Mouse (Mus musculus) limb, embryonic 13.5 days (tissue): ENCODE measurements around the gene Sec14l4. TPM values are rescaled to one million over a fixed set of nuclear protein-coding genes. Genes with fewer than 3 reads are reported as not detected.

Experiments used
- ATAC-seq: fragments of 200-750 bp; cut with Nextera tagmentation; 2 replicates; pipeline ENCODE4 v1.8.0; 2017; ENCODE audit warnings: low read depth, moderate number of reproducible peaks, moderate TSS enrichment; ENCODE audit not compliant: low FRiP score
- H3K27ac ChIP-seq: fragments of 300-500 bp; sonication (generic); 2 replicates; pipeline ENCODE4 v1.5.1; 2015; ENCODE audit warnings: inconsistent platforms, mild to moderate bottlenecking, moderate library complexity
- H3K27me3 ChIP-seq: fragments of 300-500 bp; sonication (generic); 2 replicates; pipeline ENCODE4 v1.6.1; 2015; ENCODE audit warnings: mild to moderate bottlenecking, inconsistent platforms
- H3K36me3 ChIP-seq: fragments of 300-500 bp; sonication (generic); 2 replicates; pipeline ENCODE4 v1.6.1; 2015; ENCODE audit warnings: inconsistent platforms, mild to moderate bottlenecking, moderate library complexity
- H3K4me1 ChIP-seq: fragments of 300-500 bp; sonication (generic); 2 replicates; pipeline ENCODE4 v1.6.1; 2015; ENCODE audit warnings: inconsistent platforms
- H3K4me2 ChIP-seq: fragments of 300-500 bp; sonication (generic); replicated peaks from 2 replicates; pipeline ENCODE4 v1.6.1; 2015; ENCODE audit warnings: inconsistent platforms, mild to moderate bottlenecking, moderate library complexity
- H3K4me3 ChIP-seq: fragments of 300-500 bp; sonication (generic); 2 replicates; pipeline ENCODE4 v1.5.1; 2015; ENCODE audit warnings: moderate library complexity, mild to moderate bottlenecking, inconsistent platforms
- H3K9ac ChIP-seq: fragments of 300-500 bp; sonication (generic); 2 replicates; pipeline ENCODE4 v1.6.1; 2015; ENCODE audit warnings: mild to moderate bottlenecking, inconsistent platforms
- H3K9me3 ChIP-seq: fragments of 300-500 bp; sonication (generic); 2 replicates; pipeline ENCODE4 v1.6.1; 2016; ENCODE audit warnings: inconsistent platforms
- WGBS: fragments of 180-500 bp; shearing (Covaris S2); methylation state at CpG from one replicate; pipeline ENCODE4 v1.1.7; 2015; 5-methylcytosine and 5-hydroxymethylcytosine counted together
- polyA plus RNA-seq: library from polyadenylated mRNA; unstranded; fragments of >200 nt; fragmentation: Nextera tagmentation; extraction: Ambion mirVana; gene quantifications from 2 replicates; pipeline ENCODE4 v1.2.1, GENCODE M21; 2015

Gene Sec14l4
- 0.09 TPM in 2 replicates for polyA plus RNA-seq

DNA sequence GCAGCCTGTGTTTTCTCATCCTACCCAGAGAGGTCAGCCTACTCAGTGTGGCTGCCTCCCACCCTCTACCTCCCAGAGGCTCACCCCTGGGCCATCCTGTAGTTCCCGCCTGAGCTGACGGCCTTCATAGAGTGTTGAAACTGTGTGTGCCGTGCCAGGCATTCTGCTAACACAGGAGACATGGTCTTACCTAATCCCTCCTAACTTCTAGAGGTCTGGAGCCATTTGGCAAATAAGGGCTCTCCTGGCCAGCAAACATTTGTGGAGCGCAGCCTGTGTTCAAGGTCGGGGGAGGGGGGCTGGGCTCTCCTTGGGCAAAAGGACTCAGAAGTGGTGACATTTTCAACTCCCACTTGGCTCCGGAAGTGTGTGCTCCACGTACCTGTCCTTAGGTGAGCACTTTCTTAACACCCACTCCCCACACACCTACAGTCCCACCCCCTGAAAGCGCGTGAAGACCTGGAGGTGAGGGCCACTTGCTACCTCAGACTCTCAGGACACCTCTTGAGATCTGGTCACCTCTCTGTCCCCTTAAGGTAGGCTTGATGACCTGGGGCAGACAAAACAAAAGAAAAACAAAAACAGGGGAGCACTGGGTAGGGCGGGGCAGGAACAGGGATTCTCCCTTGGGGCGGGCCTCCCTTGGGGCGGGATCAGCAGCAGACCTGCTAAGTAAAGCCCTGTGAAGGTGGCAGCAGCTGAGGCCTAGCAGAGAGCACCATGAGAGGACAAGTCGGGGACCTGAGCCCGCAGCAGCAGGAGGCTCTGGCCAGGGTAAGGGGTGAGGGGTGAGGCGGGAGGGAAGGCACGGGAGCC, at the start of gene Sec14l4:
Sec14l4 (plus strand) TSS at position 337 of the 816 bp plus-strand sequence.
- H3K27ac ChIP-seq: no peak within 1 kb of the TSS
- H3K4me2 ChIP-seq: no peak within 1 kb of the TSS
- no peak within 1 kb of the TSS for H3K4me3 ChIP-seq
- WGBS: 31% methylated on average over 16 of the region's 16 CpGs
- H3K27me3 ChIP-seq: peaks cover 24% of the 10 kb centered on the region
- peak within 1 kb of the TSS; percentile 19; the same call in 1 of the 2 replicates for H3K9ac ChIP-seq
- no peaks in the 10 kb centered on the region for H3K36me3 ChIP-seq
- H3K4me1 ChIP-seq: no peaks in the 10 kb centered on the region
- H3K9me3 ChIP-seq: no peaks in the 10 kb centered on the region
- no peak for ATAC-seq

- H3K9ac ChIP-seq: no peak overlapping the region
- H3K4me1 ChIP-seq: peaks cover 18% of the 10 kb centered on the region
- H3K36me3 ChIP-seq: peaks cover 47% of the 10 kb centered on the region
- H3K27me3 ChIP-seq: peaks cover 13% of the 10 kb centered on the region
- H3K9me3 ChIP-seq: no peaks in the 10 kb centered on the region
- ATAC-seq: 0 out of 2 replicates have a peak, but pooled peaks have one; percentile 28
- no peak overlapping the region for H3K4me3 ChIP-seq
- WGBS: 50% methylated on average over 6 of the region's 6 CpGs
- H3K4me2 ChIP-seq: no peak overlapping the region
- peak overlapping the region; percentile 61; the same call in 1 of the 2 replicates for H3K27ac ChIP-seq
Observed at GRCm38 (mm10) chr11:3981536-3981935, 49.7 kb upstream of the Sec14l4 start.

GRCm38 (mm10) chr11:3982275-3983209, 48.7 kb upstream of the Sec14l4 start:
- H3K4me2 ChIP-seq: no peak overlapping the region
- no peaks in the 10 kb centered on the region for H3K9me3 ChIP-seq
- H3K4me3 ChIP-seq: no peak overlapping the region
- H3K9ac ChIP-seq: no peak overlapping the region
- WGBS: 72% methylated on average over 7 of the region's 7 CpGs
- H3K27me3 ChIP-seq: peaks cover 13% of the 10 kb centered on the region
- H3K4me1 ChIP-seq: peaks cover 18% of the 10 kb centered on the region
- ATAC-seq: no peak
- H3K27ac ChIP-seq: peak overlapping the region; percentile 6; the same call in 1 of the 2 replicates
- peaks cover 37% of the 10 kb centered on the region for H3K36me3 ChIP-seq

DNA sequence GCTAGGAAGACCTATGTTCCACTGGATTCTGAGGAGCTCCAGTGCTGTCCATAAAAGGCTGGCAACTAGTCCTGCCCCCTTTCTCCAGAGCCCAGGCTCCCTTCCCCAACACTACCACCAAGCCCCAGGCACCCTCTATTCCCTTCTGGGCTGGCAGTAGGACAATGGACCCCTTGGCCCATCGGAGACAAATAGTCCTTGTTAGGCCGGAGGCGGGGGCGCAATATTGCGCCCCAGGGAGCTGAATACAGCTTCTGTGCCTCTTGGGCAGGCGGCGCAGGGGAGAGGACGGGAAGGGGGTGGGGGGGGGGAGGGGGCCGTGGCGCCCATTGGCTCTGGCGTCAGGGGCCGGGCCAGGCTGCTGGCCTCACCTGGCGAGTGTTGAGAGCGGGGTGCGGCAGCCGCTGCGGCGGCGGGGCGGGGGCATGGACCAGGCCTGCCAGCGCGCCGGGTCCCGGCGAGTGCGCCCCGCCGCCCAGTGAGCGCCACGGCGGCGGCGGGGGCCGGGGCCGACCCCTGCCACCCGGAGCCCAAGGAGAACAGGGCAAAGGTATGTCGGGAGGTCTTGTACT, 47.9 kb upstream of the Sec14l4 start, which contains the start of gene Gal3st1:
Gal3st1 (plus strand) TSS at position 346 of the 572 bp plus-strand sequence.
- Histone ChIP-seq H3K9ac (peak within 1 kb of the TSS; percentile 65), H3K27me3 (peaks cover 13% of the 10 kb centered on the region), H3K27ac (peak within 1 kb of the TSS; percentile 39; the same call in 1 of the 2 replicates), H3K36me3 (peaks cover 29% of the 10 kb centered on the region), H3K4me2 (peak within 1 kb of the TSS; percentile 83), H3K4me3 (peak within 1 kb of the TSS; percentile 47), H3K4me1 (peaks cover 18% of the 10 kb centered on the region), H3K9me3 (no peaks in the 10 kb centered on the region)
- 1% methylated on average over 32 of the region's 37 CpGs for WGBS
- ATAC-seq: peak; percentile 58

DNA sequence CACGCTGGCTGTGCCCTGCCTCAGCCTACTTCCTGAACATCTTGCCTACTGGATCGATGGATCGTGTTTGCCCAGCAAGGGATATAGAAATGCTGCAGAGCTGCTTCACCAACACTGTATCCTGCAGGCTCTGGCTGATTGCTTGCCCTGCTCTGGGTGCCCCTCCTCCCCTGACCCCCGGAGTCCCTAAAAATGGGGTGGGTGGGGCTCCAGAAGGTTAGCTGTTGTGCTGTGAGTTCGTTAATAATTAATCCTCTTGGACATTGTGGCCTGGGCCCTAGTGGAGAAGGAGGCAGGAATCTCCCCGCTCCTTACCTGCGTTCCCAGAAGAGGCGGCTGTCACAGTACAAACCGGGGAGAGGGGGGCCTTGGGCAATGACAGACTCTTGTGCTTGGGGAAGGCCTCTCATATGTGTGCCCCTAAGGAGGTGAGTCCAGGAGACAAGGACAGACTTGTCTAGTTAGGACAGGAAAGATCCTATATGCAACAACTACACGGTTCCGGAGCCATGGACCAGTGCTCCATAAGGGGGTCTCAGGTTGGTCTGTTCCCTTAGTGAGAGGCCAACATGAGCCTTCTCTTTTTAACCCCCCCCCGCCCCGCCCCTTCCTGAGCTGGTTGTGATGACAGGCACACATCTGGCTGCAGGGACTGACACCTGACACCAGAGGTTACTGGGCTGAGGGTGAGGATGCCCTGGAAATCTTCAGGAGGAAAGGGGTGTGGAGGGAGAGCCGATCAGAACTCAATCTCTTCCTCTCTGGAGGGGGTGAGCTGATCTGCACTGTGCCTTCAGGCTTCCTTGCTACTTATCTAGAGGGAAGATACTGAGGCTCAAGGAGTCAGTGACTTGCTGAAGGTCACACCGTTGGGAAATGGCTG, 47.2 kb upstream of the Sec14l4 start:
- WGBS: 9% methylated on average over 15 of the region's 15 CpGs
- H3K4me1 ChIP-seq: peaks cover 18% of the 10 kb centered on the region
- peaks cover 13% of the 10 kb centered on the region for H3K27me3 ChIP-seq
- peak overlapping the region; percentile 39; the same call in 1 of the 2 replicates for H3K27ac ChIP-seq
- ATAC-seq: no peak
- H3K4me3 ChIP-seq: peak overlapping the region; percentile 47
- H3K9ac ChIP-seq: peak overlapping the region; percentile 65
- H3K36me3 ChIP-seq: peaks cover 22% of the 10 kb centered on the region
- peak overlapping the region; percentile 83 for H3K4me2 ChIP-seq
- H3K9me3 ChIP-seq: no peaks in the 10 kb centered on the region

GRCm38 (mm10) chr11:3989748-3990147, 41.5 kb upstream of the Sec14l4 start:
- Histone ChIP-seq H3K27ac (no peak overlapping the region), H3K4me3 (no peak overlapping the region), H3K27me3 (peaks cover 5% of the 10 kb centered on the region; the same call in 1 of the 2 replicates), H3K9me3 (no peaks in the 10 kb centered on the region), H3K4me2 (no peak overlapping the region), H3K4me1 (peaks cover 1% of the 10 kb centered on the region; the same call in 1 of the 2 replicates), H3K9ac (no peak overlapping the region), H3K36me3 (no peaks in the 10 kb centered on the region)
- ATAC-seq: no peak
- 69% methylated on average over 3 of the region's 3 CpGs for WGBS

- 79% methylated on average over 6 of the region's 6 CpGs for WGBS
- Histone ChIP-seq H3K4me2 (no peak overlapping the region), H3K4me1 (peaks cover 5% of the 10 kb centered on the region; the same call in 1 of the 2 replicates), H3K36me3 (no peaks in the 10 kb centered on the region), H3K27ac (no peak overlapping the region), H3K9me3 (no peaks in the 10 kb centered on the region), H3K9ac (no peak overlapping the region), H3K4me3 (no peak overlapping the region), H3K27me3 (peaks cover 25% of the 10 kb centered on the region)
- no peak for ATAC-seq
Observed at GRCm38 (mm10) chr11:3993132-3993531, 38.1 kb upstream of the Sec14l4 start.

- ATAC-seq: no peak
- peaks cover 12% of the 10 kb centered on the region for H3K4me1 ChIP-seq
- no peaks in the 10 kb centered on the region for H3K36me3 ChIP-seq
- H3K27ac ChIP-seq: no peak overlapping the region
- H3K9ac ChIP-seq: no peak overlapping the region
- no peak overlapping the region for H3K4me3 ChIP-seq
- H3K9me3 ChIP-seq: no peaks in the 10 kb centered on the region
- H3K4me2 ChIP-seq: no peak overlapping the region
- WGBS: 71% methylated on average over 6 of the region's 6 CpGs
- H3K27me3 ChIP-seq: peaks cover 32% of the 10 kb centered on the region
Observed at GRCm38 (mm10) chr11:3993914-3994313, 37.3 kb upstream of the Sec14l4 start.

DNA sequence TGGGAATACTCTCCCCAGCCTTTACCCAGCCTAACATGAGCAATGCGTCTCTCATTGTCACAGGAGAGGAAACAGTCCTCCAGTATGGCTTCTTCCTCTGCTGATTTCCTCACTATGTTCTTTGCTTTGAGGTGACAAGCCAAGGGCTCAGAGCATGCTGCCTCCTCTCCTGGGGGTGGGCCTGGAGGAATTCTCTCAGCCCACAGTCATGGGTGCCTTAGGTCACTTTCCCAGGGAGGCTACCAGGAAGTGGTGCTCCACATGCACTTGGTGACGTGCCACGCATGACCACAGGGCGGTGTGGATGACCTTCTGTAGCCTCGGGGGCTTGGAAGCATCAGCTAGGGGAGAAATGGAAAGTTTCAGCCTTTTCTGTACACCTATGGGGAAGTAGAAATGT, 35.8 kb upstream of the Sec14l4 start:
- H3K36me3 ChIP-seq: no peaks in the 10 kb centered on the region
- H3K4me1 ChIP-seq: peaks cover 26% of the 10 kb centered on the region
- no peak for ATAC-seq
- no peaks in the 10 kb centered on the region for H3K9me3 ChIP-seq
- no peak overlapping the region for H3K27ac ChIP-seq
- WGBS: 83% methylated on average over 5 of the region's 5 CpGs
- no peak overlapping the region for H3K4me2 ChIP-seq
- no peak overlapping the region for H3K4me3 ChIP-seq
- H3K9ac ChIP-seq: no peak overlapping the region
- peaks cover 34% of the 10 kb centered on the region for H3K27me3 ChIP-seq

- Histone ChIP-seq H3K4me1 (peaks cover 26% of the 10 kb centered on the region), H3K4me3 (no peak overlapping the region), H3K27me3 (peaks cover 34% of the 10 kb centered on the region), H3K4me2 (no peak overlapping the region), H3K36me3 (no peaks in the 10 kb centered on the region), H3K27ac (no peak overlapping the region), H3K9me3 (no peaks in the 10 kb centered on the region), H3K9ac (no peak overlapping the region)
- WGBS: 92% methylated on average over 3 of the region's 3 CpGs
- ATAC-seq: no peak
Observed at GRCm38 (mm10) chr11:3996840-3997239, 34.4 kb upstream of the Sec14l4 start.
